Mouse (Mus musculus) liver, embryonic 11.5 days (tissue): Measurements from ENCODE around the gene Sh3bp4. TPM values are rescaled to one million over a fixed set of nuclear protein-coding genes. Genes with fewer than 3 reads are reported as not detected.

Experiments
- ATAC-seq: fragments of 200-750 bp; cut with Nextera tagmentation; replicated peaks from 2 replicates; pipeline ENCODE4 v1.8.0; 2017; ENCODE audit warnings: moderate number of reproducible peaks, mild to moderate bottlenecking, moderate TSS enrichment, moderate library complexity; ENCODE audit not compliant: low FRiP score
- DNase-seq: peaks from one replicate; pipeline ENCODE4 v3.0.0-alpha.2; 2017; ENCODE audit warnings: low spot score
- H3K27ac ChIP-seq: fragments of 300-500 bp; sonication (generic); 2 replicates; pipeline ENCODE4 v1.5.1; 2014; ENCODE audit warnings: mild to moderate bottlenecking, low read depth, low read length, control low read depth
- H3K27me3 ChIP-seq: fragments of 300-500 bp; sonication (generic); replicated peaks from 2 replicates; pipeline ENCODE4 v1.6.1; 2014; ENCODE audit warnings: low read length, mixed read lengths; ENCODE audit not compliant: control insufficient read depth, insufficient read depth
- H3K36me3 ChIP-seq: fragments of 300-500 bp; sonication (generic); 2 replicates; pipeline ENCODE4 v1.6.1; 2014; ENCODE audit warnings: mild to moderate bottlenecking, low read length, moderate library complexity, mixed read lengths; ENCODE audit not compliant: control insufficient read depth, insufficient read depth
- H3K4me1 ChIP-seq: fragments of 300-500 bp; sonication (generic); replicated peaks from 2 replicates; pipeline ENCODE4 v1.6.1; 2014; ENCODE audit warnings: low read length, mixed read lengths; ENCODE audit not compliant: control insufficient read depth, insufficient read depth
- H3K4me2 ChIP-seq: fragments of 300-500 bp; sonication (generic); 2 replicates; pipeline ENCODE4 v1.6.1; 2014; ENCODE audit warnings: mild to moderate bottlenecking, control low read depth, moderate library complexity
- H3K4me3 ChIP-seq: fragments of 300-500 bp; sonication (generic); 2 replicates; pipeline ENCODE4 v1.5.1; 2014; ENCODE audit warnings: low read depth, low read length, control low read depth
- H3K9ac ChIP-seq: fragments of 300-500 bp; sonication (generic); 2 replicates; pipeline ENCODE4 v1.6.1; 2014; ENCODE audit warnings: low read depth, low read length, control low read depth
- H3K9me3 ChIP-seq: fragments of 300-500 bp; sonication (generic); 2 replicates; pipeline ENCODE4 v1.6.1; 2016; ENCODE audit warnings: low read length, inconsistent platforms, mixed read lengths; ENCODE audit not compliant: control insufficient read depth
- WGBS: fragments of 180-500 bp; shearing (Covaris S2); extraction: QIAGEN DNeasy Blood & Tissue Kit; methylation state at CpG from one replicate; pipeline ENCODE4 v1.1.7; 2014; 5-methylcytosine and 5-hydroxymethylcytosine counted together
- polyA plus RNA-seq: library from polyadenylated mRNA; unstranded; fragments of >200 nt; fragmentation: Nextera tagmentation; extraction: Ambion mirVana; gene quantifications from 2 replicates; pipeline ENCODE4 v1.2.1, GENCODE M21; 2014

Sh3bp4 gene
- polyA plus RNA-seq, 1 experiment from 2014 or later: 4.4 TPM

GRCm38 (mm10) chr1:89062977-89063376 is 7.2 kb upstream of the Sh3bp4 start:
- DNase-seq: no peak
- Histone ChIP-seq H3K4me3 (no peak overlapping the region), H3K4me1 (no peaks in the 10 kb centered on the region), H3K27ac (no peak overlapping the region), H3K9ac (no peak overlapping the region), H3K27me3 (no peaks in the 10 kb centered on the region), H3K9me3 (no peaks in the 10 kb centered on the region; the same call in 1 of the 2 replicates), H3K36me3 (no peaks in the 10 kb centered on the region), H3K4me2 (no peak overlapping the region)
- no peak for ATAC-seq
- 91% methylated on average over 4 of the region's 4 CpGs for WGBS

- Histone ChIP-seq H3K27ac (no peak overlapping the region), H3K4me1 (no peaks in the 10 kb centered on the region), H3K9ac (no peak overlapping the region), H3K27me3 (no peaks in the 10 kb centered on the region), H3K9me3 (no peaks in the 10 kb centered on the region), H3K4me2 (no peak overlapping the region), H3K4me3 (no peak overlapping the region), H3K36me3 (no peaks in the 10 kb centered on the region)
- 82% methylated on average over 3 of the region's 3 CpGs for WGBS
- no peak for ATAC-seq
- DNase-seq: no peak
Observed at GRCm38 (mm10) chr1:89063800-89064199, 6.4 kb upstream of the Sh3bp4 start.

GRCm38 (mm10) chr1:89068812-89069211 is 1.4 kb upstream of the Sh3bp4 start:
- no peak overlapping the region for H3K27ac ChIP-seq
- H3K9me3 ChIP-seq: no peaks in the 10 kb centered on the region
- H3K27me3 ChIP-seq: peaks cover 23% of the 10 kb centered on the region
- no peaks in the 10 kb centered on the region for H3K36me3 ChIP-seq
- ATAC-seq (no peak), DNase-seq (no peak)
- peak overlapping the region; percentile 96; the same call in 1 of the 2 replicates for H3K4me2 ChIP-seq
- WGBS: 71% methylated on average over 5 of the region's 5 CpGs
- no peak overlapping the region for H3K4me3 ChIP-seq
- peaks cover 16% of the 10 kb centered on the region for H3K4me1 ChIP-seq
- no peak overlapping the region for H3K9ac ChIP-seq

GRCm38 (mm10) chr1:89069479-89070102 is 624 bp upstream of the Sh3bp4 start:
- Histone ChIP-seq H3K4me2 (peak overlapping the region; percentile 96), H3K4me1 (peaks cover 16% of the 10 kb centered on the region), H3K4me3 (peak overlapping the region; percentile 74), H3K9ac (peak overlapping the region; percentile 69), H3K9me3 (no peaks in the 10 kb centered on the region), H3K36me3 (no peaks in the 10 kb centered on the region), H3K27me3 (peaks cover 23% of the 10 kb centered on the region), H3K27ac (peak overlapping the region; percentile 67)
- WGBS: under 1% methylated on average over 25 of the region's 25 CpGs
- ATAC-seq: peak; percentile 45
- no peak for DNase-seq

GRCm38 (mm10) chr1:89070871-89071361 is 701 bp downstream of the Sh3bp4 start:
- peaks cover 16% of the 10 kb centered on the region for H3K4me1 ChIP-seq
- peak overlapping the region; percentile 96 for H3K4me2 ChIP-seq
- no peaks in the 10 kb centered on the region for H3K36me3 ChIP-seq
- peak overlapping the region; percentile 74 for H3K4me3 ChIP-seq
- DNase-seq (peak; percentile 68), ATAC-seq (no peak)
- WGBS: under 1% methylated on average over 28 of the region's 28 CpGs
- peaks cover 23% of the 10 kb centered on the region for H3K27me3 ChIP-seq
- no peaks in the 10 kb centered on the region for H3K9me3 ChIP-seq
- H3K27ac ChIP-seq: no peak overlapping the region
- peak overlapping the region; percentile 61 for H3K9ac ChIP-seq

- DNase-seq (no peak), ATAC-seq (no peak)
- Histone ChIP-seq H3K4me3 (peak overlapping the region; percentile 74), H3K4me1 (peaks cover 16% of the 10 kb centered on the region), H3K27me3 (peaks cover 23% of the 10 kb centered on the region), H3K27ac (no peak overlapping the region), H3K9me3 (no peaks in the 10 kb centered on the region), H3K9ac (no peak overlapping the region), H3K36me3 (no peaks in the 10 kb centered on the region), H3K4me2 (peak overlapping the region; percentile 96)
- 11% methylated on average over 15 of the region's 15 CpGs for WGBS
Observed at GRCm38 (mm10) chr1:89071371-89072142, 1.3 kb downstream of the Sh3bp4 start.

GRCm38 (mm10) chr1:89072143-89072990 is 2.2 kb downstream of the Sh3bp4 start:
- WGBS: 31% methylated on average over 14 of the region's 14 CpGs
- no peak for ATAC-seq
- Histone ChIP-seq H3K27ac (no peak overlapping the region), H3K4me1 (peaks cover 16% of the 10 kb centered on the region), H3K4me2 (peak overlapping the region; percentile 96), H3K4me3 (0 out of 2 replicates have a peak overlapping the region, but pooled peaks have one; percentile 2), H3K9ac (no peak overlapping the region), H3K36me3 (no peaks in the 10 kb centered on the region), H3K9me3 (no peaks in the 10 kb centered on the region), H3K27me3 (peaks cover 25% of the 10 kb centered on the region)
- DNase-seq: no peak

- H3K9ac ChIP-seq: no peak overlapping the region
- DNase-seq (no peak), ATAC-seq (no peak)
- peaks cover 25% of the 10 kb centered on the region for H3K27me3 ChIP-seq
- no peak overlapping the region for H3K4me2 ChIP-seq
- H3K4me1 ChIP-seq: peaks cover 16% of the 10 kb centered on the region
- 81% methylated on average over 5 of the region's 5 CpGs for WGBS
- no peak overlapping the region for H3K27ac ChIP-seq
- H3K9me3 ChIP-seq: no peaks in the 10 kb centered on the region
- H3K4me3 ChIP-seq: no peak overlapping the region
- H3K36me3 ChIP-seq: no peaks in the 10 kb centered on the region
Observed at GRCm38 (mm10) chr1:89073291-89073846, 3.2 kb downstream of the Sh3bp4 start.
